Mouse (Mus musculus): ENCODE measurements around the gene Mob4. TPM values are rescaled to one million over a fixed set of nuclear protein-coding genes. Genes with fewer than 3 reads are reported as not detected.

The Mob4 gene
- total RNA-seq, 2 experiments from 2014 or later: 56.8 to 59.4 TPM

DNA sequence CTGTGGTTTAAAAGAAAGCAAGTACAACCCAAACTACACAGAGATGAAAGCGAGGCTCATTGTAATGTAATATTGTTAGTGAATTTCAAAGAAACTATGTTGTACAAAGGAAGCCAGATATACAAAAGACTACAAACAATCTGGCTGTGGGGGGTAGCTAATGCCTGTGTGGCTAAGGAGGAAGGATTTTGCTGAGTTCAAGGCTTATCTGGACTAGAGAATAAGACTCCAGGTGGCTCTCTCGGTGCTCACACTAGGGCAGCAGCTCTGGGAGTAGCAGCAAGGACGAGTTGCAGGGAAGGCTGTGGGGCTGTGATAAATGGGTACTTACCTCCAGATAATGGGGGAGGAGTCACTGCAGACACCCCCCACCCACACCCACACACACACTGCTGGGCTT, 67.7 kb downstream of the Mob4 start:
- Histone ChIP-seq H3K27ac (no peak overlapping the region), H3K4me3 (no peak overlapping the region)
- DNase-seq (ENCODE audit: low spot score in 2 of 2): no peak
- TF ChIP-seq CTCF (conservative IDR thresholded peaks at IDR 0.05): no peak

DNA sequence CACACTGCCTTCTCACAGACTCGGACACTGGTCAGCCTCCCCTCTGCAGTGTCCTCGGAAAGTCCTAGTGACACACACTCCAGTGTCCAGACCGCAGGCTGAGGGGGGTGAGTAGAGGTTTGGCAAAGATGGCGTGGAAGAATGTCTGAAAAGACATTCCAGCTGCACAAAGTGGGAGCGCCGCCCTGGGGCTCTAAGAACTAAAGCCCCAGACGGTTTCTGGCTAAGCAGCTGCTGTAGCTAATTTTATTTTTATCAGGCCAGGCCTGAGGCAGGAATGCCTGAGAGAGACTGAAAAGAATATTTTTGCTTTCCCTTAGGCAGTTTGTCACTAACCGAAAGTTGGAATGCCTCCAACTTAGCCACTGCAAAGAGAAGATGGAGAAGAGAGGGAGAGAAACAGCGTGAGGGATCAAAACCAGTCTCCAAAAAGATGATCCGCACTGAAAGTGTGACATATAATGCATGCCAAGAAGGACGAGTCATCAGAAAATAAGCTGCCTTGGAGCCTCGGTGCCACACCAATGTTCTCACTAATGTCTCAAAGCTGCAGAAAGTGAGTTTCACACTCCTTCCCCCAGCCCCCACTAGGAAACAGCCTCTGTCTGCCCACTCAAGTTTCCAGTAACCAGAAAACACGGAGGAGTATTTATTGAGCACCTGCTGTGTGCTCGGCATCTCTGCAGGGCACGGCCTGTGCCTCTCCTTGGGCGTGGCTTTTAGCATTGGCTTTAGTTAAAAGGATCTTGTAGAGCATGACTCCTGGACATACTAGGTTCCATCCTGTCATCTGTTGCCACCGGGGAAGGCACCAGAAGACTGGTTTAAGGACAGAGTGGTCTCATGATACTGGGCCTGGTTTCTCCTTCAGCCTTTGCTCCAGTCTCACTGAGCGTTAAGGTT, 71.1 kb downstream of the Mob4 start:
- no peak for TF ChIP-seq CTCF (conservative IDR thresholded peaks at IDR 0.05)
- peak in 1 of 2 experiments; percentile 29 for DNase-seq (ENCODE audit: low spot score in 2 of 2)
- H3K27ac ChIP-seq: peak overlapping the region; percentile 74
- peak overlapping the region; percentile 34; the same call in 1 of the 2 replicates for H3K4me3 ChIP-seq

Other genes starting within 250 kb of the Mob4 start
- 10 to 100 TPM in 1 of 2 experiments, 1 to 10 TPM in 1; 8.8 to 14.5 TPM for gene Ankrd44, start 204.8 kb upstream of the Mob4 start, total RNA-seq (2021)
- 100 to 1,000 TPM; 170 to 175 TPM for gene Sf3b1, start 103.8 kb upstream of the Mob4 start, total RNA-seq (2021)
- 10 to 100 TPM; 15.2 to 16.8 TPM for gene Coq10b, start 78.5 kb upstream of the Mob4 start, total RNA-seq (2021)
- 10 to 100 TPM; 92.2 to 97.4 TPM for gene Hspe1, start 43.1 kb upstream of the Mob4 start, total RNA-seq (2021)
- 100 to 1,000 TPM; 160 to 172 TPM for gene Hspd1, start 43.0 kb upstream of the Mob4 start, total RNA-seq (2021)
- gene Rftn2, start 95.6 kb downstream of the Mob4 start, total RNA-seq (2021): 10 to 100 TPM; 32.2 to 35.8 TPM
- gene Mars2, start 105.9 kb downstream of the Mob4 start, total RNA-seq (2021): 1 to 10 TPM; 8.8 to 9.5 TPM
- gene Boll, start 232.2 kb downstream of the Mob4 start, total RNA-seq (2021): 1 to 10 TPM in 1 of 2 experiments, under 1 TPM in 1; 0.83 to 1.2 TPM

Data from layer of hippocampus, adult 2 months (tissue).